Mouse (Mus musculus) thymus, adult 2 months (tissue): ENCODE measurements at regions not wholly inside any gene's neighbourhood (a gene's known extent, or its start where the extent isn't known, plus 50 kb on each side); places are given as distances from the start of the nearest gene placed in this dataset.

Experiments used
- CTCF ChIP-seq: fragments of 200-500 bp; IDR thresholded peaks from 2 replicates; pipeline ENCODE4 v1.5.1; 2012; ENCODE audit warnings: mild to moderate bottlenecking, control low read depth, low read length, moderate library complexity, borderline replicate concordance; ENCODE audit not compliant: control insufficient read depth, poor library complexity, insufficient read depth; ENCODE audit errors: extremely low read depth
- POLR2A ChIP-seq: fragments of 200-500 bp; IDR thresholded peaks from 2 replicates; pipeline ENCODE4 v1.6.1; 2012; ENCODE audit warnings: mild to moderate bottlenecking, low read length, control low read depth, moderate library complexity; ENCODE audit not compliant: control insufficient read depth, poor library complexity, insufficient read depth; ENCODE audit errors: extremely low read depth

GRCm38 (mm10) chr14:58788190-58788945 is 354.3 kb downstream of the 1700129C05Rik start:
- TF ChIP-seq CTCF = no peak
- TF ChIP-seq POLR2A = no peak
